Mouse (Mus musculus) forebrain, embryonic 16.5 days (tissue): ENCODE measurements around the gene Ank. TPM values are rescaled to one million over a fixed set of nuclear protein-coding genes. Genes with fewer than 3 reads are reported as not detected.

Source experiments
- ATAC-seq: fragments of 200-750 bp; cut with Nextera tagmentation; 2 replicates; pipeline ENCODE4 v1.8.0; 2017; ENCODE audit warnings: mild to moderate bottlenecking, moderate library complexity
- H3K27ac ChIP-seq: fragments of 300-500 bp; sonication (generic); 2 replicates; pipeline ENCODE4 v1.5.1; 2014; ENCODE audit warnings: low read length, control low read depth
- H3K27me3 ChIP-seq: fragments of 300-500 bp; sonication (generic); replicated peaks from 2 replicates; pipeline ENCODE4 v1.6.1; 2014; ENCODE audit warnings: low read length; ENCODE audit not compliant: control insufficient read depth, insufficient read depth
- H3K36me3 ChIP-seq: fragments of 300-500 bp; sonication (generic); 2 replicates; pipeline ENCODE4 v1.6.1; 2014; ENCODE audit not compliant: control insufficient read depth, insufficient read depth
- H3K4me1 ChIP-seq: fragments of 300-500 bp; sonication (generic); replicated peaks from 2 replicates; pipeline ENCODE4 v1.6.1; 2014; ENCODE audit warnings: low read length; ENCODE audit not compliant: control insufficient read depth, insufficient read depth
- H3K4me2 ChIP-seq: fragments of 300-500 bp; sonication (generic); 2 replicates; pipeline ENCODE4 v1.6.1; 2014; ENCODE audit warnings: mild to moderate bottlenecking, low read length, control low read depth
- H3K4me3 ChIP-seq: fragments of 300-500 bp; sonication (generic); replicated peaks from 2 replicates; pipeline ENCODE4 v1.5.1; 2014; ENCODE audit warnings: mild to moderate bottlenecking, low read length, control low read depth
- H3K9ac ChIP-seq: fragments of 300-500 bp; sonication (generic); replicated peaks from 2 replicates; pipeline ENCODE4 v1.6.1; 2014; ENCODE audit warnings: low read depth, low read length, control low read depth
- H3K9me3 ChIP-seq: fragments of 300-500 bp; sonication (generic); 2 replicates; pipeline ENCODE4 v1.6.1; 2016; ENCODE audit warnings: low read length; ENCODE audit not compliant: control insufficient read depth
- WGBS: fragments of 180-500 bp; shearing (Covaris S2); extraction: QIAGEN DNeasy Blood & Tissue Kit; methylation state at CpG from one replicate; pipeline ENCODE4 v1.1.7; 2014; 5-methylcytosine and 5-hydroxymethylcytosine counted together
- polyA plus RNA-seq: library from polyadenylated mRNA; unstranded; fragments of >200 nt; fragmentation: Nextera tagmentation; extraction: Ambion mirVana; gene quantifications from 2 replicates; pipeline ENCODE4 v1.2.1, GENCODE M21; 2015

Gene Ank
- polyA plus RNA-seq, 1 experiment from 2014 or later: 17.9 TPM

GRCm38 (mm10) chr15:27490676-27491075 lies 24.2 kb downstream of the Ank start:
- H3K4me2 ChIP-seq: no peak overlapping the region
- no peak overlapping the region for H3K27ac ChIP-seq
- no peak overlapping the region for H3K9ac ChIP-seq
- WGBS: 63% methylated on average over 9 of the region's 9 CpGs
- H3K9me3 ChIP-seq: no peaks in the 10 kb centered on the region
- H3K27me3 ChIP-seq: no peaks in the 10 kb centered on the region
- H3K36me3 ChIP-seq: no peaks in the 10 kb centered on the region
- ATAC-seq: no peak
- H3K4me3 ChIP-seq: no peak overlapping the region
- peaks cover 45% of the 10 kb centered on the region for H3K4me1 ChIP-seq

GRCm38 (mm10) chr15:27491425-27492070 lies 25.1 kb downstream of the Ank start:
- no peaks in the 10 kb centered on the region for H3K36me3 ChIP-seq
- 91% methylated on average over 8 of the region's 8 CpGs for WGBS
- no peaks in the 10 kb centered on the region for H3K9me3 ChIP-seq
- H3K9ac ChIP-seq: no peak overlapping the region
- no peak overlapping the region for H3K27ac ChIP-seq
- H3K27me3 ChIP-seq: no peaks in the 10 kb centered on the region
- no peak overlapping the region for H3K4me3 ChIP-seq
- H3K4me2 ChIP-seq: no peak overlapping the region
- no peak for ATAC-seq
- H3K4me1 ChIP-seq: peaks cover 42% of the 10 kb centered on the region

- no peak overlapping the region for H3K9ac ChIP-seq
- WGBS: 94% methylated on average over 10 of the region's 10 CpGs
- ATAC-seq: no peak
- no peaks in the 10 kb centered on the region for H3K9me3 ChIP-seq
- peaks cover 36% of the 10 kb centered on the region for H3K4me1 ChIP-seq
- no peak overlapping the region for H3K4me2 ChIP-seq
- H3K27ac ChIP-seq: no peak overlapping the region
- no peak overlapping the region for H3K4me3 ChIP-seq
- no peaks in the 10 kb centered on the region for H3K36me3 ChIP-seq
- no peaks in the 10 kb centered on the region for H3K27me3 ChIP-seq
Observed at GRCm38 (mm10) chr15:27492156-27492555, 25.7 kb downstream of the Ank start.

GRCm38 (mm10) chr15:27492734-27493133 lies 26.3 kb downstream of the Ank start:
- H3K4me2 ChIP-seq: no peak overlapping the region
- no peak for ATAC-seq
- no peaks in the 10 kb centered on the region for H3K27me3 ChIP-seq
- H3K4me1 ChIP-seq: peaks cover 30% of the 10 kb centered on the region
- H3K36me3 ChIP-seq: no peaks in the 10 kb centered on the region
- no peak overlapping the region for H3K9ac ChIP-seq
- no peak overlapping the region for H3K27ac ChIP-seq
- WGBS: 69% methylated on average over 1 of the region's 1 CpGs
- H3K9me3 ChIP-seq: no peaks in the 10 kb centered on the region
- H3K4me3 ChIP-seq: no peak overlapping the region

GRCm38 (mm10) chr15:27493516-27493915 lies 27.0 kb downstream of the Ank start:
- Histone ChIP-seq H3K27ac (no peak overlapping the region), H3K9me3 (no peaks in the 10 kb centered on the region), H3K4me2 (no peak overlapping the region), H3K4me1 (peaks cover 22% of the 10 kb centered on the region), H3K36me3 (no peaks in the 10 kb centered on the region), H3K27me3 (no peaks in the 10 kb centered on the region), H3K9ac (no peak overlapping the region), H3K4me3 (no peak overlapping the region)
- WGBS: 48% methylated on average over 10 of the region's 10 CpGs
- no peak for ATAC-seq

- no peaks in the 10 kb centered on the region for H3K9me3 ChIP-seq
- H3K27ac ChIP-seq: no peak overlapping the region
- H3K4me3 ChIP-seq: no peak overlapping the region
- WGBS: 53% methylated on average over 5 of the region's 5 CpGs
- ATAC-seq: no peak; the same call in 1 of the 2 replicates
- no peak overlapping the region for H3K4me2 ChIP-seq
- no peaks in the 10 kb centered on the region for H3K36me3 ChIP-seq
- H3K27me3 ChIP-seq: no peaks in the 10 kb centered on the region
- H3K9ac ChIP-seq: no peak overlapping the region
- peaks cover 17% of the 10 kb centered on the region for H3K4me1 ChIP-seq
Observed at GRCm38 (mm10) chr15:27495981-27496401, 29.5 kb downstream of the Ank start.

GRCm38 (mm10) chr15:27496596-27497299 lies 30.3 kb downstream of the Ank start:
- Histone ChIP-seq H3K4me2 (no peak overlapping the region), H3K4me1 (peaks cover 17% of the 10 kb centered on the region), H3K9me3 (no peaks in the 10 kb centered on the region), H3K4me3 (no peak overlapping the region), H3K27me3 (no peaks in the 10 kb centered on the region), H3K27ac (no peak overlapping the region), H3K9ac (no peak overlapping the region), H3K36me3 (no peaks in the 10 kb centered on the region)
- 89% methylated on average over 11 of the region's 11 CpGs for WGBS
- no peak for ATAC-seq

GRCm38 (mm10) chr15:27497300-27497997 lies 31.0 kb downstream of the Ank start:
- Histone ChIP-seq H3K9me3 (no peaks in the 10 kb centered on the region), H3K4me2 (no peak overlapping the region), H3K36me3 (no peaks in the 10 kb centered on the region), H3K4me1 (peaks cover 17% of the 10 kb centered on the region), H3K27ac (no peak overlapping the region), H3K27me3 (no peaks in the 10 kb centered on the region), H3K9ac (no peak overlapping the region), H3K4me3 (no peak overlapping the region)
- no peak for ATAC-seq
- 65% methylated on average over 7 of the region's 7 CpGs for WGBS

DNA sequence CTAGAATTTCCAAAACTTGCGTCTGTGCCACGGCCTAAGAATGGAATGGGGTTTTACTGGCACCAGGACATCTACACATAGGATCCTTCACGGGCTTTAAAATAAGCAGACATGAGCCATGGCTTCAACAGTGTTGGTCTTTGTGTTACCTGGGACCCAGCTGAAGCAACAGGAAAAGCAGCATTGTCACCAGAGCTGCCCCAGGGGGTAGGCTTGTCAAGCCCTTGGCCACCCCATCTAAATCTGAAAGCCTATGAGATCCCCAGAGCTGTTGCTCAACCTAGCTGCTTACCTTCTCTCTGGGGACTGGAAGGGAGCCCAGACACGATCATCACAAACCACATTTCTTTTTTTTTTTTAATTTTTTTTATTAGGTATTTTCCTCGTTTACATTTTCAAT lies 31.6 kb downstream of the Ank start:
- Histone ChIP-seq H3K9me3 (no peaks in the 10 kb centered on the region), H3K27me3 (no peaks in the 10 kb centered on the region), H3K27ac (no peak overlapping the region), H3K4me1 (peaks cover 17% of the 10 kb centered on the region), H3K36me3 (no peaks in the 10 kb centered on the region), H3K4me2 (no peak overlapping the region), H3K9ac (no peak overlapping the region), H3K4me3 (no peak overlapping the region)
- ATAC-seq: no peak
- WGBS: 66% methylated on average over 5 of the region's 5 CpGs
